Mouse (Mus musculus) neural tube, embryonic 14.5 days (tissue): ENCODE measurements around the gene Gnao1. TPM values are rescaled to one million over a fixed set of nuclear protein-coding genes. Genes with fewer than 3 reads are reported as not detected.

Experiments
- ATAC-seq: fragments of 200-750 bp; cut with Nextera tagmentation; 2 replicates; pipeline ENCODE4 v1.8.0; 2017; ENCODE audit warnings: low read depth, mild to moderate bottlenecking, moderate TSS enrichment, moderate library complexity
- H3K27ac ChIP-seq: fragments of 300-500 bp; sonication (generic); 2 replicates; pipeline ENCODE4 v1.5.1; 2014; ENCODE audit warnings: low read depth, mild to moderate bottlenecking, control low read depth, low read length, moderate library complexity, mixed read lengths
- H3K27me3 ChIP-seq: fragments of 300-500 bp; sonication (generic); 2 replicates; pipeline ENCODE4 v1.6.1; 2014; ENCODE audit warnings: low read length; ENCODE audit not compliant: control insufficient read depth, insufficient read depth
- H3K36me3 ChIP-seq: fragments of 300-500 bp; sonication (generic); 2 replicates; pipeline ENCODE4 v1.6.1; 2014; ENCODE audit warnings: low read length, mixed read lengths; ENCODE audit not compliant: control insufficient read depth, insufficient read depth
- H3K4me1 ChIP-seq: fragments of 300-500 bp; sonication (generic); 2 replicates; pipeline ENCODE4 v1.6.1; 2014; ENCODE audit warnings: low read length; ENCODE audit not compliant: control insufficient read depth, insufficient read depth
- H3K4me2 ChIP-seq: fragments of 300-500 bp; sonication (generic); 2 replicates; pipeline ENCODE4 v1.6.1; 2014; ENCODE audit warnings: mild to moderate bottlenecking, low read depth, low read length, control low read depth
- H3K4me3 ChIP-seq: fragments of 300-500 bp; sonication (generic); 2 replicates; pipeline ENCODE4 v1.5.1; 2014; ENCODE audit warnings: low read depth, low read length, control low read depth, mixed read lengths
- H3K9ac ChIP-seq: fragments of 300-500 bp; sonication (generic); replicated peaks from 2 replicates; pipeline ENCODE4 v1.6.1; 2014; ENCODE audit warnings: low read depth, mild to moderate bottlenecking, control low read depth, low read length, mixed read lengths
- H3K9me3 ChIP-seq: fragments of 300-500 bp; sonication (generic); 2 replicates; pipeline ENCODE4 v1.6.1; 2016; ENCODE audit warnings: low read length; ENCODE audit not compliant: control insufficient read depth
- WGBS: fragments of 180-500 bp; shearing (Covaris S2); extraction: QIAGEN DNeasy Blood & Tissue Kit; methylation state at CpG from one replicate; pipeline ENCODE4 v1.1.7; 2014; 5-methylcytosine and 5-hydroxymethylcytosine counted together
- polyA plus RNA-seq: library from polyadenylated mRNA; unstranded; fragments of >200 nt; fragmentation: Nextera tagmentation; extraction: Ambion mirVana; gene quantifications from 2 replicates; pipeline ENCODE4 v1.2.1, GENCODE M21; 2014

The Gnao1 gene
- polyA plus RNA-seq, 1 experiment from 2014 or later: 214 TPM

GRCm38 (mm10) chr8:93976446-93977211 is 166.9 kb downstream of the Gnao1 start:
- H3K9me3 ChIP-seq: no peaks in the 10 kb centered on the region
- WGBS: 94% methylated on average over 6 of the region's 6 CpGs
- peaks cover 48% of the 10 kb centered on the region for H3K36me3 ChIP-seq
- no peaks in the 10 kb centered on the region for H3K27me3 ChIP-seq
- H3K4me2 ChIP-seq: no peak overlapping the region
- H3K4me1 ChIP-seq: no peaks in the 10 kb centered on the region
- no peak overlapping the region for H3K4me3 ChIP-seq
- no peak for ATAC-seq
- H3K27ac ChIP-seq: no peak overlapping the region
- no peak overlapping the region for H3K9ac ChIP-seq

- no peak overlapping the region for H3K27ac ChIP-seq
- H3K9ac ChIP-seq: no peak overlapping the region
- no peak for ATAC-seq
- H3K4me2 ChIP-seq: no peak overlapping the region
- H3K9me3 ChIP-seq: no peaks in the 10 kb centered on the region
- 89% methylated on average over 4 of the region's 4 CpGs for WGBS
- no peaks in the 10 kb centered on the region for H3K4me1 ChIP-seq
- H3K27me3 ChIP-seq: no peaks in the 10 kb centered on the region
- H3K4me3 ChIP-seq: no peak overlapping the region
- peaks cover 36% of the 10 kb centered on the region for H3K36me3 ChIP-seq
Observed at GRCm38 (mm10) chr8:93980141-93980540, 170.4 kb downstream of the Gnao1 start.

GRCm38 (mm10) chr8:93981679-93982215 is 172.0 kb downstream of the Gnao1 start:
- Histone ChIP-seq H3K4me2 (no peak overlapping the region), H3K36me3 (peaks cover 38% of the 10 kb centered on the region), H3K4me3 (no peak overlapping the region), H3K9ac (no peak overlapping the region), H3K27ac (no peak overlapping the region), H3K27me3 (no peaks in the 10 kb centered on the region), H3K4me1 (no peaks in the 10 kb centered on the region), H3K9me3 (no peaks in the 10 kb centered on the region)
- 96% methylated on average over 5 of the region's 5 CpGs for WGBS
- no peak for ATAC-seq

- Histone ChIP-seq H3K4me2 (no peak overlapping the region), H3K36me3 (peaks cover 44% of the 10 kb centered on the region), H3K27ac (no peak overlapping the region), H3K4me3 (no peak overlapping the region), H3K9ac (no peak overlapping the region), H3K4me1 (no peaks in the 10 kb centered on the region), H3K27me3 (no peaks in the 10 kb centered on the region), H3K9me3 (no peaks in the 10 kb centered on the region)
- ATAC-seq: no peak
- 77% methylated on average over 3 of the region's 3 CpGs for WGBS
Observed at GRCm38 (mm10) chr8:93983827-93984226, 174.1 kb downstream of the Gnao1 start.

- no peak overlapping the region for H3K4me3 ChIP-seq
- H3K9me3 ChIP-seq: no peaks in the 10 kb centered on the region
- no peak for ATAC-seq
- WGBS: 91% methylated on average over 3 of the region's 3 CpGs
- no peak overlapping the region for H3K4me2 ChIP-seq
- no peak overlapping the region for H3K9ac ChIP-seq
- no peaks in the 10 kb centered on the region for H3K27me3 ChIP-seq
- peaks cover 44% of the 10 kb centered on the region for H3K36me3 ChIP-seq
- H3K27ac ChIP-seq: no peak overlapping the region
- H3K4me1 ChIP-seq: no peaks in the 10 kb centered on the region
Observed at GRCm38 (mm10) chr8:93984731-93985130, 175.0 kb downstream of the Gnao1 start.

GRCm38 (mm10) chr8:93989739-93990138 is 180.0 kb downstream of the Gnao1 start:
- 98% methylated on average over 4 of the region's 4 CpGs for WGBS
- no peaks in the 10 kb centered on the region for H3K27me3 ChIP-seq
- H3K4me1 ChIP-seq: no peaks in the 10 kb centered on the region
- no peak overlapping the region for H3K4me2 ChIP-seq
- peaks cover 18% of the 10 kb centered on the region for H3K36me3 ChIP-seq
- no peak overlapping the region for H3K9ac ChIP-seq
- H3K9me3 ChIP-seq: no peaks in the 10 kb centered on the region
- no peak overlapping the region for H3K4me3 ChIP-seq
- ATAC-seq: no peak
- no peak overlapping the region for H3K27ac ChIP-seq

GRCm38 (mm10) chr8:93998961-93999360 is 189.2 kb downstream of the Gnao1 start:
- no peak overlapping the region for H3K9ac ChIP-seq
- H3K9me3 ChIP-seq: no peaks in the 10 kb centered on the region
- no peak overlapping the region for H3K4me2 ChIP-seq
- no peak overlapping the region for H3K4me3 ChIP-seq
- H3K27ac ChIP-seq: no peak overlapping the region
- no peaks in the 10 kb centered on the region for H3K4me1 ChIP-seq
- H3K36me3 ChIP-seq: peaks cover 27% of the 10 kb centered on the region
- no peak for ATAC-seq
- H3K27me3 ChIP-seq: no peaks in the 10 kb centered on the region
- 92% methylated on average over 2 of the region's 2 CpGs for WGBS

GRCm38 (mm10) chr8:94004139-94004538 is 194.4 kb downstream of the Gnao1 start:
- Histone ChIP-seq H3K4me3 (no peak overlapping the region), H3K4me2 (no peak overlapping the region), H3K9me3 (no peaks in the 10 kb centered on the region), H3K27ac (no peak overlapping the region), H3K9ac (no peak overlapping the region), H3K4me1 (0 out of 2 replicates have a peak, but pooled peaks cover 2% of the 10 kb centered on the region), H3K36me3 (peaks cover 14% of the 10 kb centered on the region), H3K27me3 (no peaks in the 10 kb centered on the region)
- WGBS: 92% methylated on average over 9 of the region's 9 CpGs
- ATAC-seq: no peak

- Histone ChIP-seq H3K4me1 (peaks cover 20% of the 10 kb centered on the region), H3K4me3 (no peak overlapping the region), H3K4me2 (no peak overlapping the region), H3K36me3 (no peaks in the 10 kb centered on the region; the same call in 1 of the 2 replicates), H3K27me3 (no peaks in the 10 kb centered on the region), H3K9ac (no peak overlapping the region), H3K27ac (no peak overlapping the region), H3K9me3 (no peaks in the 10 kb centered on the region)
- WGBS: 64% methylated on average over 15 of the region's 15 CpGs
- ATAC-seq: no peak
Observed at GRCm38 (mm10) chr8:94009243-94009845, 199.6 kb downstream of the Gnao1 start.
